Mouse (Mus musculus): ENCODE measurements around the gene Gm11756.
"Not testable (repeated sequence)": the region's sequence is repeated elsewhere in the genome, so short reads cannot be mapped to it uniquely, and the experiment has no call there.

The Gm11756 gene

DNA sequence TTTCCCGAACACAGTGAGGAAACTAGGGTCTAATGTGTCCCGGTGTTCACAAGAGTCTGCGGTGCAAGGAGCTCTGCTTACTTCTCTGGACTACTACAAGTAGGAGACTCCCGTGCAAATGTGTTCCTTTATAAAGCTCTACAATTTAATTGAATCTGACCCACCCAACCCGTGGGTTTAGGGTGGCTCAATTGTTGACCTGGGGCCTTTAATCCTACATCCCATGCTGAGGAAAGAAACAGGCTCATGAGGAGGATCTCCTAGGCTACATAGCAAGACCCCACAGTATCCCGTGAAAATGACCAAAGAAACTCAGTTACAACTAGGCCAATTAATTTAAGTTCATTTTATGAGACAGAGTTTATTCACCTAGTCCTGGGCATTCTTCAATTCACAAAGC lies at the start of gene Gm11756:
TSS of gene Gm11756 (minus strand) at position 101 of the 400 bp plus-strand sequence.
- in situ Hi-C loops (cut with MboI, MseI): not testable (repeated sequence)

DNA sequence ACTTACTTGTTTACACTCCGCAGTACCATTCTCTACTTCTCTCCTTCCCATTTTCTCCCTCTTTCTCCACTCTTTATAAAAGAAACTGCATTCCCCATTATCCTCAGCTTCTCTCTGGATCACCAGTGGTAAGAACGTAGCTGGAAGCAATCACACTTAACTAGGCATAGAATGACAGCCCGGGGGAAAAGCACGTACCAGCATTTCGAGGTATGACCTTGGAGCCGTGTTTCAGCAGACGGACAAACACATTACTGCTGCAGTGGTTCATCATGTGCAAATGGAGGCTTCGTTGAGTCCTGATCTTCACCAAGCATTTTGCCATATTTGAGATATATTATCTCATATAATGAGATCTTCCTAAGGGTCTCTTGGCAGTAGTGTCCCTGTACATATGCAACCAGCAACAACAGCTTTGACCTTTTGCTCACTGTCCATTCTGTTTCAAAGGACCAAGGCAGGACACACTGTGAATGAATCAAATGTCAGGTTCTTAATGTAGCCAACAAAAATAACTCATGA lies 29.9 kb upstream of the Gm11756 start, which contains the start of gene 2310002L09Rik:
TSS of gene 2310002L09Rik (minus strand) at position 472 of the 522 bp plus-strand sequence.
- in situ Hi-C loops (cut with MboI, MseI): no loop called here

DNA sequence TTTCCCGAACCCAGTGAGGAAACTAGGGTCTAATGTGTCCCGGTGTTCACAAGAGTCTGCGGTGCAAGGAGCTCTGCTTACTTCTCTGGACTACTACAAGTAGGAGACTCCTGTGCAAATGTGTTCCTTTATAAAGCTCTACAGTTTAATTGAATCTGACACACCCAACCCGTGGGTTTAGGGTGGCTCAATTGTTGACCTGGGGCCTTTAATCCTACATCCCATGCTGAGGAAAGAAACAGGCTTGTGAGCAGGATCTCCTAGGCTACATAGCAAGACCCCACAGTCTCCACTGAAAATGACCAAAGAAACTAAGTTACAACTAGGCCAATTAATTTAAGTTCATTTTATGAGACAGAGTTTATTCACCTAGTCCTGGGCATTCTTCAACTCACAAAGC lies 14.7 kb downstream of the Gm11756 start, which contains the start of gene Gm13871:
TSS of gene Gm13871 (minus strand) at position 101 of the 400 bp plus-strand sequence.
- in situ Hi-C loops (cut with MboI, MseI): not testable (repeated sequence)

DNA sequence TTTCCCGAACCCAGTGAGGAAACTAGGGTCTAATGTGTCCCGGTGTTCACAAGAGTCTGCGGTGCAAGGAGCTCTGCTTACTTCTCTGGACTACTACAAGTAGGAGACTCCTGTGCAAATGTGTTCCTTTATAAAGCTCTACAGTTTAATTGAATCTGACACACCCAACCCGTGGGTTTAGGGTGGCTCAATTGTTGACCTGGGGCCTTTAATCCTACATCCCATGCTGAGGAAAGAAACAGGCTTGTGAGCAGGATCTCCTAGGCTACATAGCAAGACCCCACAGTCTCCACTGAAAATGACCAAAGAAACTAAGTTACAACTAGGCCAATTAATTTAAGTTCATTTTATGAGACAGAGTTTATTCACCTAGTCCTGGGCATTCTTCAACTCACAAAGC lies 29.5 kb downstream of the Gm11756 start, which contains the start of gene Gm11757:
TSS of gene Gm11757 (minus strand) at position 101 of the 400 bp plus-strand sequence.
- in situ Hi-C loops (cut with MboI, MseI): not testable (repeated sequence)

DNA sequence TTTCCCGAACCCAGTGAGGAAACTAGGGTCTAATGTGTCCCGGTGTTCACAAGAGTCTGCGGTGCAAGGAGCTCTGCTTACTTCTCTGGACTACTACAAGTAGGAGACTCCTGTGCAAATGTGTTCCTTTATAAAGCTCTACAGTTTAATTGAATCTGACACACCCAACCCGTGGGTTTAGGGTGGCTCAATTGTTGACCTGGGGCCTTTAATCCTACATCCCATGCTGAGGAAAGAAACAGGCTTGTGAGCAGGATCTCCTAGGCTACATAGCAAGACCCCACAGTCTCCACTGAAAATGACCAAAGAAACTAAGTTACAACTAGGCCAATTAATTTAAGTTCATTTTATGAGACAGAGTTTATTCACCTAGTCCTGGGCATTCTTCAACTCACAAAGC lies 44.4 kb downstream of the Gm11756 start, which contains the start of gene Gm11758:
TSS of gene Gm11758 (minus strand) at position 101 of the 400 bp plus-strand sequence.
- in situ Hi-C loops (cut with MboI, MseI): not testable (repeated sequence)

Data from T-helper 1 cell (primary cell).